Mouse (Mus musculus): ENCODE measurements around the gene Lgals3bp.

- TF ChIP-seq POLR2A (IDR thresholded peaks at IDR 0.05; ENCODE audit: borderline replicate concordance, extremely low read depth, low read depth, low read length) (no peak), CTCF (IDR thresholded peaks at IDR 0.05; ENCODE audit: insufficient read depth, low read length) (no peak)
Observed at GRCm38 (mm10) chr11:118397806-118398530, 3.9 kb downstream of the Lgals3bp start.
